Mouse (Mus musculus) ES-E14 (cell line): ENCODE measurements around the gene Rbfox3. TPM values are rescaled to one million over a fixed set of nuclear protein-coding genes. Genes with fewer than 3 reads are reported as not detected.

Experiments
- DNase-seq: peaks from one replicate; pipeline ENCODE4 v3.0.0-alpha.2; 2013; ENCODE audit warnings: low read depth, low spot score
- H3K27ac ChIP-seq: 2 replicates; pipeline ENCODE4 v1.5.1; 2012; ENCODE audit warnings: low read depth, mild to moderate bottlenecking, low read length, moderate library complexity, mixed read lengths; ENCODE audit not compliant: poor library complexity, insufficient read depth, severe bottlenecking
- H3K36me3 ChIP-seq: 2 replicates; pipeline ENCODE4 v1.6.1; 2012; ENCODE audit warnings: mild to moderate bottlenecking, low read length, moderate library complexity, mixed read lengths; ENCODE audit not compliant: control insufficient read depth, poor library complexity, insufficient read depth, severe bottlenecking
- H3K4me1 ChIP-seq, 2 experiments: fragments of 150-350 bp in 1 of 2; sonication (generic) in 1 of 2; 2 replicates each; pipeline ENCODE4 v1.6.1; 2012; ENCODE audit warnings: low read length in 2 of 2, mild to moderate bottlenecking in 1 of 2, mixed read lengths in 1 of 2; ENCODE audit not compliant: control insufficient read depth in 2 of 2, insufficient read depth in 2 of 2, poor library complexity in 1 of 2
- H3K4me3 ChIP-seq, 2 experiments: fragments of 150-350 bp in 1 of 2; sonication (generic) in 1 of 2; 2 replicates each; pipeline ENCODE4 v1.5.1; 2012; ENCODE audit warnings: low read length in 2 of 2, low read depth in 1 of 2, mild to moderate bottlenecking in 1 of 2, mixed read lengths in 1 of 2; ENCODE audit not compliant: insufficient read depth in 1 of 2, poor library complexity in 1 of 2, severe bottlenecking in 1 of 2
- H3K9ac ChIP-seq: 2 replicates; pipeline ENCODE4 v1.6.1; 2012; ENCODE audit warnings: low read depth, mild to moderate bottlenecking, low read length, mixed read lengths; ENCODE audit not compliant: poor library complexity, insufficient read depth, severe bottlenecking
- H3K9me3 ChIP-seq: fragments of 150-350 bp; sonication (generic); 2 replicates; pipeline ENCODE4 v1.6.1; 2012; ENCODE audit warnings: low read depth, mild to moderate bottlenecking, low read length; ENCODE audit not compliant: control insufficient read depth, insufficient read depth
- CHD2 ChIP-seq: IDR thresholded peaks from 2 replicates; pipeline ENCODE4 v1.6.1; 2014; ENCODE audit warnings: mild to moderate bottlenecking, low read depth, low read length, inconsistent platforms
- HCFC1 ChIP-seq: IDR thresholded peaks from 2 replicates; pipeline ENCODE4 v1.6.1; 2012; ENCODE audit warnings: low read length, inconsistent platforms, borderline replicate concordance; ENCODE audit not compliant: insufficient read depth
- MAFK ChIP-seq: IDR thresholded peaks from 2 replicates; pipeline ENCODE4 v1.6.1; 2014; ENCODE audit warnings: mild to moderate bottlenecking, low read depth, low read length, inconsistent platforms; ENCODE audit not compliant: insufficient read depth
- ZC3H11A ChIP-seq: IDR thresholded peaks from 2 replicates; pipeline ENCODE4 v1.6.1; 2012; ENCODE audit warnings: low read depth, mild to moderate bottlenecking, inconsistent platforms, low read length, borderline replicate concordance
- ZNF384 ChIP-seq: IDR thresholded peaks from 2 replicates; pipeline ENCODE4 v1.6.1; 2012; ENCODE audit warnings: low read depth, low read length, inconsistent platforms
- in situ Hi-C, 2 experiments: fragments of 600-800 bp; cut with MboI; formaldehyde crosslinking; loops; one replicate each; pipeline ENCODE4 v1.15.1; 2025; ENCODE audit warnings: low sequenced_read_pairs in 2 of 2, inconsistent platforms in 1 of 2; ENCODE audit not compliant: unreplicated experiment in 2 of 2
- total RNA-seq: library from RNA; depleted of rRNA; stranded (reverse); fragments of 300-350 nt; gene quantifications from 2 replicates; pipeline ENCODE4 v1.2.3, GENCODE M21; 2012

The Rbfox3 gene
- total RNA-seq, 1 experiment, result 0.45 TPM

GRCm38 (mm10) chr11:118836889-118837288, 74.5 kb downstream of the Rbfox3 start:
- H3K9me3 ChIP-seq, result no peaks in the 10 kb centered on the region
- no peaks in the 10 kb centered on the region for H3K4me1 ChIP-seq
- TF ChIP-seq ZNF384 (no peak), HCFC1 (no peak), CHD2 (no peak)
- H3K4me3 ChIP-seq, result no peak overlapping the region
- H3K9ac ChIP-seq, result no peak overlapping the region
- in situ Hi-C loops, result no loop called here
- H3K36me3 ChIP-seq, result no peaks in the 10 kb centered on the region
- no peak for DNase-seq
- no peak overlapping the region for H3K27ac ChIP-seq

- H3K4me3 ChIP-seq, result no peak overlapping the region
- no peak overlapping the region for H3K27ac ChIP-seq
- H3K4me1 ChIP-seq, result peaks cover 0 to 3% of the 10 kb centered on the region in 2 experiments; a peak in 1 of 4 replicates
- H3K9ac ChIP-seq, result no peak overlapping the region
- TF ChIP-seq ZNF384, result no peak
- no peak for TF ChIP-seq MAFK
- no peak for TF ChIP-seq ZC3H11A
- TF ChIP-seq HCFC1, result no peak
- TF ChIP-seq CHD2, result no peak
- no peaks in the 10 kb centered on the region for H3K9me3 ChIP-seq
- no peak for DNase-seq
- H3K36me3 ChIP-seq, result no peaks in the 10 kb centered on the region
- in situ Hi-C loops, result no loop called here
Observed at GRCm38 (mm10) chr11:118832793-118833481, 78.5 kb downstream of the Rbfox3 start.

GRCm38 (mm10) chr11:118831730-118832129, 79.7 kb downstream of the Rbfox3 start:
- Histone ChIP-seq H3K4me3 (no peak overlapping the region), H3K27ac (no peak overlapping the region), H3K4me1 (peaks cover 0 to 3% of the 10 kb centered on the region in 2 experiments; a peak in 1 of 4 replicates), H3K9ac (no peak overlapping the region), H3K9me3 (no peaks in the 10 kb centered on the region), H3K36me3 (no peaks in the 10 kb centered on the region)
- TF ChIP-seq ZNF384 (no peak), HCFC1 (no peak), ZC3H11A (no peak), CHD2 (no peak), MAFK (no peak)
- in situ Hi-C loops, result no loop called here
- DNase-seq, result no peak

- Histone ChIP-seq H3K9me3 (no peaks in the 10 kb centered on the region), H3K4me1 (peaks cover 0 to 3% of the 10 kb centered on the region in 2 experiments; a peak in 1 of 4 replicates), H3K4me3 (no peak overlapping the region), H3K27ac (no peak overlapping the region), H3K9ac (no peak overlapping the region), H3K36me3 (no peaks in the 10 kb centered on the region)
- in situ Hi-C loops, result no loop called here
- TF ChIP-seq CHD2 (no peak), ZC3H11A (no peak), MAFK (no peak), HCFC1 (no peak), ZNF384 (no peak)
- no peak for DNase-seq
Observed at GRCm38 (mm10) chr11:118825280-118826094, 85.9 kb downstream of the Rbfox3 start.
